Mouse (Mus musculus) thymus, postnatal 25 days (tissue): ENCODE measurements around the gene Ptprn2.

ENCODE experiments used
- DNase-seq: peaks from one replicate; pipeline ENCODE4 v3.0.0; 2022

Gene Ptprn2

DNA sequence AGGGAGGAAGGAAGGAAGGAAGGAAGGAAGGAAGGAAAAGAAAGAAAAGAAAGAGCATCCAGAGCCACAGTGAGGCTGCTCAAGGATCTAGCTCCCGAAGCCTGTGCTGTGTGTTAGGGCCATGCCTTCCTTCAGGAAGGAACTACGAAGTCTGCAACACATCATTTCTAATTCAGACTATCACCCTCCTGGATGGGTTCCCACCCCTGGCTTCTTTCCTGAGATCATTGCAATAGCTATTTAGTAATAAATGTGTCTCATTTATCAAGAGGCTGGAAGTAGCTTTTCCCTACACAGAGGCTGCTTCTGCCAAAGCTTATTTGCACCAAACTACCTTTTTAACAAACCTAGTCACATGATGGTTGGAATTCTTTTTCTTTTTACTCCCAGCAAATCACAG, 801.9 kb downstream of the Ptprn2 start:
- DNase-seq: no peak

- DNase-seq: no peak
Measured at GRCm38 (mm10) chr12:117291943-117292342, 806.4 kb downstream of the Ptprn2 start.

DNA sequence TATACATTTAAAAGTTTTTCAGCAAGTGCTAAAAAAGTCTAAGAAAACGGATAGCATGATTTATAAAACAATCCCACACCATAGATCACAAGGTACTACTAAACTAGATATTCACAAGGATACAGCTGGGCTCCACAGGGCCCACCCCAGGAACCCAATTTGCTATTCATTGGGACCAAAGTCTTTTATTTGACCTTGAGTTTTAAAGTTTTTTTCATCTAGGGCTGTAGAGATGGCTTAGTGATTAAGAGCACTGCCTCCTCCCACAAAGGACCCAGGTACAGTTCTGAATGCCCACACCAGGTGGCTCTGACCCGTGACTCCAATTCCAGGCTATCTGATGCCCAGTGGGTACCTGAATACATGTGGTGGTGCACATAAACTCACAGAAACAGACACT, 811.3 kb downstream of the Ptprn2 start:
- DNase-seq: no peak

DNA sequence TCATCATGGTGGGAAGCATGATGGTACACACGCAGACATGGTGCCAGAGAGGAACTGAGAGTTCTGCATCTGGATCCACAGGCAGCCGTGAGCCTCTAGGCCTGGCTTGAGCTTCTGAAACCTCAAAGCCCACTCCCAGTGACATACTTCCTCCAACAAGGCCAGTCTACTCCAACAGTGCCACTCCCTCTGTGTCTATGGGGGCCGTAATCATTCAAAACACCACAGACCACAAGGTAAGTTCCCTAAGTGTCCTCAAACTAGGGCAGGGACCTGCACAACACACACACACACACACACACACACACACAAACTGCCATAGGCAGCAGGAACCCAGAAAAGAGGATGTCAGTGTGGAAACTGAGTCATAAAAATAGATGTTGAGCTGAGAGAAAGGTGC, 813.6 kb downstream of the Ptprn2 start:
- DNase-seq: no peak

DNA sequence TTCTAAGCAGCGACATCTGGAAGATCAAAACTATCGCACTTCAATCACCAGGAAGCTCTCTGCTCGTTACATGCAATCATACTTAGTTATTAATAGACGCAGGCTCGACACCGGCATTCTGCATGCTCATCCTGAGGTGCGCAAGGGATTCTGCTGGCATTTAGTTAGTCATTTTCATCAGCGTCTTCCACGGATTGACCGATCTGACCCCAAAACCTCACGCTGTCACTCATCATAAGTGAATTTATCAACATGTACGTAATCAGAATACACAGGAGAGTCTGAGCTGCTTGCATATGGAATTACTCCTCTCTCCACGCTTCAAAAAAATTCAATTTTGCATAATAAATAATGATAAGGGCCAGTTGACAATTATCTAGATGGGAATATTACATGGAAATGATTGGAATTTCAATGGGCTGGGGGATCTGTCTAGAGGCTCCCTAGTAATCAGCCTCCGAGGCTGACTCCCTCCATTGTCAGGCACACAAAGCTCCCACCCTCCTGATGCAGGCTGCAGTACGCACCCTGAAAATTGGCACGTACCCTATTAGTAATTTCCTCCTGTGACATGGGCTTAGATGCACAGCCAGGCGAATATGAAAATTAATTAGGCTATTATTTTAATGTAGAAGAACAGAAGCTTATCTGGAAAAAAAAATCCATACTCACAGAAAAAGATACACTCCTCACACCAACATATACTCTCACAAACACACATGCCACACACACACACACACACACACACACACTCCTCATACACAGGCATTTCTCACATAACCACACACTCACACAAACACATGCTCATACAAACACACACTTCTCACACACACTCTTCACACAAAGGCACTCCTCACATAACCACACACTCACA, 819.5 kb downstream of the Ptprn2 start:
- DNase-seq: no peak

- no peak for DNase-seq
Measured at GRCm38 (mm10) chr12:117305625-117306105, 820.1 kb downstream of the Ptprn2 start.

DNA sequence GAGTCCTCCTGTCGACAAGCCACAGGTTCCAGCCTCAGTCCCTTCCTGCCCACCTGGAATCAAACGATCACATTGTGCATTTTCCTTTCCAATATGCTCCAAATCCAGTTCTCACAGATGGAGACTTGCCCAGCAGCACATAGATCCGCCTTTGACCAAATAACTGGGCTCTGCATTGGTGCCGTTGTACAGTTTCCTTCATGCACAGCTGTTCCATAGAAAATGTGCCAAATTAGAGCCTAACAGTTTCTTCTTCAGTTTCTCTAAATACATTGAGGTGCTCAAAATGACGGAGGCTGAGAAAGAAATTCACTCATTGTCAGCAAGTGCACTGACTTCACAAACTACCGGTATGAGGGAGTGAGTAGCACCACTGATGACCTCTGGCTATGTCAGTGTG, 826.6 kb downstream of the Ptprn2 start:
- no peak for DNase-seq

DNA sequence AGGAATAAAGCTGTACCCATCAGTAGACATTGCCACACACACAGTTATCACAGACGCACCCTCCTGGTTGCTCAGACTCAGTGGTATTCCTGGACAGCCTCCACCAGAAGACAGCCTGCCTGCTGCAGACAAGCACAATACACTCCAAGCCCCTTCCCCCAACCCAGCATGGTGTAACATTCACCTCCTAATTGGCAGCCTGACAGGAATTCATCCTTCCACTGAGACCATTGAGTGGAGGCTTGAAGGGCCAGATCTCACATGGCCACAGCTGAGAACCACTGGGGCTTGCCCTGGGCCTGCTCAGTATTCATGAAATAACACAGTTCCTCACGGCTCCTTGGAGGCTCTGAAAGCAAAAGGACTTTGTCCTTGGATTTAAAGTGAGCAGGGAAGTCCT, 829.5 kb downstream of the Ptprn2 start:
- no peak for DNase-seq

- no peak for DNase-seq
Measured at GRCm38 (mm10) chr12:117315661-117316060, 830.1 kb downstream of the Ptprn2 start.

DNA sequence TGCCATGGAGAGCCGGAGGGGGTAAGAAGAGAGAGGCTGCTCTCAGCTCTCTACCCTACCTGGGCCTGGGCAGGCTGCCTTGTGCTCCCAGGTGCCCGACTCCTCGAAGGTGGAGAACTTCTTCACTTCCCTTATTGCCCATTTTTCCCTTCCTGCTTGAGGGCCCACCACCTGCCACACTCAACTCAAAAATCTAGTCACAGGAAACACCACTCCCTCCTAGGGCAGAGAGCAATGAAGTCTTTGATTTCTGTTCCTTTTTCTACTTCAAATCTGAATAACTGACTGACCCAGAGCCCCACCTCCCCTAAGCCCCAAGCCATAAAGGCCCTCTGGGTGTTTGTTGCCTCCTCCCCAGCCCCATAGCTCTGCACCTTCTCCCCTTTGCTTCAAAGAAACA, 832.7 kb downstream of the Ptprn2 start:
- no peak for DNase-seq

- DNase-seq: no peak
Measured at GRCm38 (mm10) chr12:117323017-117323416, 837.5 kb downstream of the Ptprn2 start.
